Mouse (Mus musculus) myocyte (in vitro differentiated cells): ENCODE data around the gene Atp8a1.

Experiments
- CEBPB ChIP-seq: IDR thresholded peaks from 2 replicates; pipeline ENCODE4 v1.6.1; 2011; ENCODE audit warnings: mild to moderate bottlenecking, moderate library complexity; ENCODE audit not compliant: poor library complexity, insufficient read depth, severe bottlenecking
- MAX ChIP-seq: IDR thresholded peaks from one replicate; pipeline ENCODE4 v1.6.1; 2011; ENCODE audit warnings: low read depth, mild to moderate bottlenecking, control low read depth
- MYOD1 ChIP-seq, 3 experiments: IDR thresholded peaks; one replicate each; pipeline ENCODE4 v1.6.1; 2011; ENCODE audit warnings: control low read depth in 2 of 3, low read depth in 2 of 3, mild to moderate bottlenecking in 2 of 3, moderate library complexity in 1 of 3; ENCODE audit not compliant: insufficient read length in 2 of 3, control insufficient read depth in 1 of 3
- POLR2A ChIP-seq: IDR thresholded peaks from one replicate; pipeline ENCODE4 v1.6.1; 2011; ENCODE audit warnings: low read depth, mild to moderate bottlenecking, control low read depth, moderate library complexity; ENCODE audit not compliant: insufficient read length
- POLR2AphosphoS2 ChIP-seq: IDR thresholded peaks from one replicate; pipeline ENCODE4 v1.6.1; 2011; ENCODE audit warnings: low read depth, control low read depth; ENCODE audit not compliant: insufficient read length
- TCF12 ChIP-seq: IDR thresholded peaks from one replicate; pipeline ENCODE4 v1.6.1; 2011; ENCODE audit warnings: mild to moderate bottlenecking, control low read depth; ENCODE audit not compliant: poor library complexity, insufficient read depth, severe bottlenecking
- USF1 ChIP-seq: IDR thresholded peaks from one replicate; pipeline ENCODE4 v1.6.1; 2011; ENCODE audit warnings: low read depth, mild to moderate bottlenecking, control low read depth, moderate library complexity

DNA sequence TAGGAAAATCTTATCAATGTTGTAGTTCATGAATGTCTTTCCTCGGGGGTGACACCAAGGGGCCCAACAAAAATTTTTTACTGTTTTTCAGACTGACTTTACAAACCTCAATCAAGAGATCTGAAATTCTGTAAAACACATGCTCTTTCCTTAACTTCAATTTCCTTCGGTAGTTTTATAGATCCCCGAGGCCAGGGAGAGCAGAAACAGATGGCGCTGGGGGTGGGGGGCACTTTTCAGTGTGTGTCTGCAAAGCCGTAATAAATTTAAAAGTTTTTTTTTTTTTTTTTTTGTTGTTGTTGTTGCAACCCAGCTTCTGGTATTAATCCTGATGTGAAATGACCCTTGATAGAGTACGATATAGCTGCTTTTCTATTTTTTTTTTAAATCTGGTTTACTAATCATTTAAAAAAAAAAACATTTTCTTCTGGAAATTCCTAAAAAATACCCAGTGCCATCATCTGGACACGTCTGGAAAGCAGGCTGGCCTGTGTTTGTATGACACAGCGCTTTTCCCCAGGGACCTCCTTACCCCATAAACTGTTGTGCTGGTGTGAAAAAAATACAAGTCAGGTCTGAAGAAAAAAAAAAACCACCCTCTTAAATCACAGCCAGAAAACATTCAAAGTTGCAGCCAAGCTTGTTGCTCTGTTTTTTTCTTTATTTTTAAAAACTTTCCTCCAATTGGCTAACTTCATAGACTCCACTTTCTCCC, 205.7 kb downstream of the Atp8a1 start:
- TF ChIP-seq MAX (no peak), POLR2A (no peak), CEBPB (no peak), TCF12 (no peak), POLR2AphosphoS2 (no peak), MYOD1 (IDR thresholded peaks at IDR 0.05; ENCODE audit: control insufficient read depth in 1 of 3, insufficient read length in 2 of 3, low read depth in 2 of 3) (no peak), USF1 (no peak)
